Mouse (Mus musculus) ES-CJ7 (cell line): Measurements from ENCODE around the gene Snupn.

ENCODE experiments used
- DNase-seq: peaks from one replicate; pipeline ENCODE4 v3.0.0; 2011; ENCODE audit warnings: low read depth, low spot score

Snupn gene

DNA sequence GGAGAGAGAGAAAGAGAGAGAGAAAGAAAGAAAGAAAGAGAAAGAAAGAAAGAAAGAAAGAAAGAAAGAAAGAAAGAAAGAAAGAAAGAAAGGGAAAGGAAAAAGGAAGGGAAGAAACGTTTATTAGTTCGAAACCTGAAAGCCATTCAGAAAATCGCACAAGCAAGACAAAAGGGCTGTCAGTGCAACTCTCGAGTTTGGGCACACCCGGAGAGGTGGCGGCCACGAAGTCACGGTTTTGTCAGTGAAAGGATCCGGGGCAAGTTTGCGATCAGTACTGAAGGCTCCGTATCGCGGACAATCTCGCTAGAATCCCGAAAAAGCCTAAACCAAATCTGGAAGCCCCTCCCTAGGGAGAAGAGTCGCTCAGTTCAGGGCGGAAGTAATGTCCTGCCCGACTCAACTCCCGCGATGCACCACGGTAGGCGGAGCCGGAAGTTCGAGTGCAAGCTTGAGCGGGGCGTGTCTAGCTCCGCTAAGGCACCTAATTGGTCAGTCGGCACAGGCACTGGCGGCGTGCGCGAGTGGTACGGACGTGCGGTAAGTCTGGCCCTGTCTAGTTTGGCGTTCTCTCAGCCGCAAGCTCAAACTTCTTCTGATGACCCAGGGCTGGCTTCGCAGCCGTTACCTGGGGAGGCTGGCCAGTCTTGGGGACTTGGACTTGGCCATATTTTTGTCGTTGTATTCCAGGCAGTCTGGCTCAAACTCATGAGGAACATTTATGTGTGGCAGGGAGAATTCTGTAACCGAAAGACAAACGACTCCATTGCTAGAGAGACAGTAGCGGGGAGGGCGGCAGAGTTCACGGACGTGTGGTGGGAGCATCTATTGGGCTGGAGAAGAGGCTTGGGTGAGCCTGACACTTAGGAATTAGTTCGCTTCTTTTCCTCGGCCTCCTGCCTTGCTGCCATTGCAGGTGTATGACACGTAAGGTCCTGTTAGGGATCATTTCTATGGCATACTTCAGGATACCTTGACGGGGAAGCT is at the start of gene Snupn:
TSS of gene Snupn (plus strand) at position 465 of the 987 bp plus-strand sequence.
- DNase-seq: peak; percentile 99

DNA sequence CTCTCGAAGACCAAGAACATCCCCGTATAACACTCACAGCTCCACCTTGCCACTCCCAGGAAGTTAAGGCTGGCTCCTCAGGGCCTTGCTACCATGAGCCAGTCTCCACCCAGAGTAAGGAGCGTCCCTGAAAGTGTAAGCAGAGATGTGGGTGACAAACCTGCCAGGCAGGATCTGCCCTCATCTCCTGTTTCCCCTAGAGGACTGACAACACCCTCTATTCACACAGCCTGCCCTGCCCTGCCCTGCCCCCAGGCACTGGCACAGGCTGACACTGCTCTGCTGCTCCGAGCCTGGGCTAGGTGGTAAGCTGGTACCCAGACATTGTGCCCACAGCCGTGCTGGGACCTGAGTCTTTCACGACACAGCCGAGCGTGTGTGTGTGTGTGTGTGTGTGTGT is 49.5 kb upstream of the Snupn start:
- peak; percentile 31 for DNase-seq

DNA sequence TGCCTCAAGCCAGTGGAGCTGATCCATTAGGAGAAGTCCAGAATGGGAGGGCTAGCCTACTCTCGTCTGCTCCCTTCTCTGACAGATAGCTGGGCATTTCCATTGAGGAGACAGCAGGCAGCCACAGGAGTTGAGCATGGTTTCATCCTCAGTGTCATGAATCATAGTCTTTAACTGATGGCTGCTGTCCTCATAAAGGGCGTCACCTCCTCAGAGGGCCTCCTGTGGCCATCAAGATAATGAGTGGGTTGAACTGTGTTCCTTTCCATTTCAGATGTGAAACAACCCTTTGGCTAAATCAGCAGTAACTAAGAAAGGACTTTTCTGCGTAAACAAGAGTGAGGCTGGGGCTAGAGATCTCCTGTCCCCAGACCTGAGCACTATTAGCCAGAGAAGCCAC is 47.0 kb upstream of the Snupn start:
- no peak for DNase-seq

DNA sequence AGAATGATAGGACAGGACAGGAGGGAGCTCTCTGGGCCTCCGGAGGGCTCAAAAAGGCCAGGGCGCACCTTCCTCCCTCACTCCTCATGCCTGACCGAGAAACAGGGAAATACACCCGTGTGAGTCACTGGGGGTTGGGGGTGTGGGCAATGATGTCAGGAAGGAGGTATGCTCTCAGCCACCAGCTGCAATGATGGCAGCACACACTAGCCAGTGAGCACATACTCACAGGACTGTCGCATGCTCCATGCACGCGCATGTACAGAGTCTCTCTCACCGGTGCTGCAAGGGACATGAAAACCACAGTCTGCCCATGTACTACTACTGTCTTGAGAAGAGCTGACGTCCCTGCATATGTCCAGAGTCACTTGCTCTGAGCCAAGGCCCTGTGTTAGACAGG is 43.1 kb upstream of the Snupn start:
- DNase-seq: no peak

DNA sequence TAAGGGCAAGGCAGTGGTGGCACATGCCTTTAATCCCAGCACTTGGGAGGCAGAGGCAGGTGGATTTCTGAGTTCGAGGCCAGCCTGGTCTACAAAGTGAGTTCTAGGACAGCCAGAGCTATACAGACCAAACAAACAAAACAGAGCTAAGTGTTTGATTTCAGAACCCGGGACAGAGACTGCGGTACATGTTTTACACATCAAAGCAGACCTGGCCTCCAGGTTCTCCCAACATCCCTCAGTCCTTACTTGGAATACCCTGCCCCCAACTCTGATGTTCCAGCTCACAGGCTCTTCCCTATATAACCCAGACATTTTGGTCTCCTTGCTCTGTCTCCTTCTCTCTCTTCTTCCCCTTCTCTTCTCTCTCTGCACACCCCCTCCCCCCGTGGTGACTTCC is 40.7 kb upstream of the Snupn start:
- DNase-seq: peak; percentile 80

DNA sequence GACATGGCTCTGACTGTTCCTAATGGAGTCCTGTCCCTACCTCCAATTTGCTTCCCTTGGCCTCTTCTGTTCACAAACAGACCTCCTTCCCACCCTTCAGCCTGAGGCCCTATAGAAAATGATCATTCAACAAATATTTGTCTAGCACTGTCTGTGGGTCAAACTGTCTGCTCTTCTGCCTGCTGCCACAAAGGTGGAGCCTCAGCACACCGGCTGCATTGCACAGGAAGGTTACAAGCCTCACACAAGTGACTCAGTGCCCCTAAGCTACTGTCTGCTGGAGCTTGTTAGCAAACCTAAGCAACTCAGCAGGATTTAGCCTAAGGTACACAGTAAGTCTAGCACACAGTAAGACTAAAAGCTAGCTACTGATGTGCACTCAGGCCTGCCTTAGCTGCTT is 39.7 kb upstream of the Snupn start:
- no peak for DNase-seq

DNA sequence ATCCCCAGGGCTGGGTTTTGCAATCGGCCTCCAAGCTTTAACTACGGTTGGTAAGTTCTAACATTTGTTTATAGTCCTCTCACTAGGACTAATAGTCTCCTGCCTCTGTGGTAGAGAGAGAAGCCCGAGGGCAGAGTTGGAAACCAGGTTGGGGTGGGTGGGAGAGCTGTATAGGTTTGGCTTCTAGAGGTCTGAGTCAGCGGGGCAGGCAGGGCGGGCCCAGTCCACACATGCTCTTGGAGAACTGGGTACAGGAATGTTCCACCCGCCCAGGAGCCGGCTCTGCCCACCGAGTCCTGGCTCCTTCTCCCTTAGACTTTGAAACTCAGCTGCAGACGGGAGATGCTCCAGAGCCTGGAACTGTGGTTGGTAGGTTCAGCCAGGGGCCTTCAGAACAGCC is 36.7 kb upstream of the Snupn start:
- no peak for DNase-seq

DNA sequence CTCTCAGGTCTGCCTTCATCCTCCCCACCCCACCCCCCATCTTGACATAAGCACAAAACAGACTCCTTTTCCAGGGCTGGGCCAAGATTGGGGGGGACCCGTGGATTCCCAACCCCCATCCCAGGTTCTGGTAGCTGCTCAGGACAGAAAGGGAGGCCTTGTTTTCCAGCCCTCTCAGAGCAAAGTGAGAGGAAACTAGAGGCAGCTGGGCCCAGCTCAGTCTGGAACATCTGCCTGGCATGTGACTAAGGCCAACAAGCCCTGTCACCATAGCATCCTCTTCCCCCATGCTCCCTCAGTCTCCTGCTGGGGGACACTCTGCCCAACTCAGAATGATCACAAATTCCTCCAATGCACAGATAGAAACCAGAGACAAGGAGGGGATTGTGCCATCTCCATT is 35.6 kb upstream of the Snupn start:
- no peak for DNase-seq

DNA sequence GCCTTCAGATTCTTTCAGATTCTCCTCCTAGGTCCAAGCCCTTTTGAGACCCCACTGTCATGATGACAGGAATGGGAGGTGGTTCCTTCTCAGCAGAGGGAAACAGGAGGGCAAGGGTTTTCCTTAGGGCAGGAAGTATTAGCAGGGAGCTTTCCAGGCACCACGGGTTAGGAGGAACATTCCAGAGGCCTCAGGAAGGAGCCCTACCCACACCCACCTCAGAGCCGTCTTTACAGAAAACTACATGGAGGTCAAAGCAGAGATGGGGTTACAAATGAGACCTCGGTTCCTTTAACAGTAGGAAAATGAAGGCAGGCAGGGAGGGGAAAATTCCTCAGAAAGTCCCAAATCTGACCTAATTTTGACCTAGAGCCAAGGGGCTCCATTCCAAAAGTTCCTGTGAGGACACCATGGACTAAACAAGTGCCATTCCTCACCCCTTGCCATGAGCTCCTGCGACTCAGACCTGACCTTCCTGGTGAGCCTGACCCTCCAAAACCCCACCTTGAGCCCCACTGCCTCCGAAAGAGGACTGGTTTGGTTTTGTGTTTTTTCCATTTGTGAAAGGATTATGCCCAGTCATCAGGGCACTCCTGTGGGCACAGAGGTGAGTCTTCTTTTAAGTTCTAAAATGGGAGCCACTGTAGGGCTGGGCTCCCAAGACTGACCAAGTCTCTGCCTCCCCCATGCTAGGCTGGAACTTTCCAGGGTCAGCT is 34.8 kb upstream of the Snupn start:
- no peak for DNase-seq

DNA sequence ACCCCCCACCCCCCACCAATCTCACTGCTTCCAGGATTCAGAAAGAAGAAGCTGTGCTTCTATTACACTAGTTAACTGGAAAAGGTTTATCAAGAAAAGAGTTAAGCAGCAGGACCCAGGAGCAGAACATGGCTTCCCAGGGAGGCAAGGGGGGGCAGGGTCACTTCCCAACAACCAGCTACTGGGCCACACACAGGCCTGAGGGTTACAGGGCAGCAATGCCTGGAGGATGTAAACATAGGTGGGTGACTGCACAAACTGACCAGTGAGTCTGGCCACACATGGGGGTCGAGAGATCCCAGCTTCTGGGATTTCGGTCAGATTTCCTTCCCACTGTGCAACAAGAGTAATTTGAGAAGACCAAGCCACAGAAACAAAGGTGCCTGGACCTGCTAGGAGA is 33.5 kb upstream of the Snupn start:
- no peak for DNase-seq

DNA sequence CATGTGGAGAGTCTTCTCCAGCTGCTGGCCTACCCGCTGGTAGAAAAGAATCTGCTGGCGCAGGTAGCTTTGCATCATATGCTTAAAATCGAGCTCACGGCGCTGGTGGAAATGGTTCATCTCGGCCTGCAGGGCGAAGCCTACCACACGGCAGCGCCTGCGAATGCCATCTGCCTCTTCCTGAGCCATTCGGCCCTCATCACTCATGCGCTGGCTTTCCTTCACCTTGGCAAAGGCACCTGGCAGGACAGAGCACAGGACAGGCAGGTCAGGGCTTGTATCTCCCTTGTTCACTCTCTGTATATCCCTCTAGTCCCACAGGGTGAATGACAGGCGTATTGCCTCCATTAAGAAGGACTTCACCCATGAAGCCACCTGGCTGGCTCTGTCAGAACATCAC is 32.2 kb upstream of the Snupn start:
- DNase-seq: no peak

DNA sequence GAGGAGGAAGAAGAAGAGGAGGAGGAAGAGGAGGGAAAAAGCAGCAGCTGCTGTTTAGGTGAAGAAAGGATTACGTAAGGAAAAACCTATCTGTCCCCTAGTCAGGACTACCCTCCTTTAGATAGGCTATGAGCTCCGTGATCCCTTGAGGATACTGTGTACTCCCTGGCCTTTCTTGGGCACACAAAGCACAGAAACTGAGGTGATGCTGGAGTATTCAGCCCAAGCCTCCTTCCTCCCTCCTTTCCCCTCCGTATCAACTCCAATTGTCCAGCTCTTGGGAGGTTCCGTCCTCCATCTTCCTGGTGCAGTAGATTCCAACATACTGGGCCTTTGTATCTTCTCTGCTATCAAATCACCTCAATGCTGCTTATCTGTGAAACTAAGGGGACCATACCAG is 27.9 kb upstream of the Snupn start:
- DNase-seq: no peak

DNA sequence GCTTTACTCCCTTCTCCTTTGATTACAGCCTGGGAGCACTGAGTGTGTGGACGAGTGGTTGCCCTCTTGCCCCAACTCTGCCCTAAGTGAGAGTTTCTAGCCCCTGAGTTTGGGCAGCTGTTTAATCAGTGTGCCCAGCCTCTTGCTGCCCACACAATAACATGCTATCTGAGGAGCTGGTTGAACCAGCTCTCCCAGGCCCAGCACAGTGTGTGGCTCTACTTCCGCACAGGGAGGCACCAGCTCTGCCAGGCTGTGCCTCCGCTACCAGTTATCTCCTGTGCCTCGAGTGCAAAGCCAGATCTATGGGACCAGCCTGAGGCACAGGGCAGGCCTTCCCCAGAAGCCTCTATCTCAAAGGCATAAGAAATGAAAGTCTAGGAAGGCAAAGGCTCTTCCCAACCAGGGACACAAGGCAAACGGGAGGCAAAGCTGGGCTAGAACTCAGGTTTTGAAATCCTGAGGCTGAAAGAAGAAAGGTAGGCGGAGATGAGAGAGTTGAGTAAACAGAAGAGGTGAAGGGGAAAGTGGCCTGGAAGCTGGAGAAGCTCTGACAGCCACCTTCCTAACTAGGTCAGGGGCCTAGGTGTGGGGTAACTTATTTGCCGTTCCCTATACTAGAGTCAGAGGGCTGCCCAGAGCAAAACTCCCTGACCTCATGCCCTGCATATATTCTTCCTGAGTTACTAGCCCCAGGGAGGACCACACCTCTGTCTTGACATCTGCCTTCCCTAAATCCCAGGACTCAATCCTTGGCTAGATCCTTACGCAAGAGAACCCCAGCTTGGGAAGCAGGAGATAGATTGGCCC is 26.6 kb upstream of the Snupn start:
- DNase-seq: no peak

DNA sequence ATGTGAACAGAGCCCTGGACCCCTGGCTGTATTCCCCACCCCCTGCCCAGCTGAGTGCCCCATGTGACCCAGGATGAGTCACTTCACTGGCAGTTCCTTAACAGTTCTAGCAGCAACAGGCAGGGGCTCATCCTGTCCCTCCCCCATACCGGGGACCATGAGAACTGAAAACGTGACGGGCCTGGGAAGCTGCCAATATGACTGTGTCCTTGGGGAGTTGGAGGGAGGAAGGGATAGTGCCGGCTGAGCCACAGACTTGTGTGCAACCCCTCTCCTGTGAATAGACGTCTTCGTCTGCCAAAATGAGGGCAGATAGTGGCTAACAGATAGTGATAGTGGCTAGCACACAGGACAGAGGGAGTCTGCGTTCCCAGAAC is 26.0 kb upstream of the Snupn start:
- no peak for DNase-seq

DNA sequence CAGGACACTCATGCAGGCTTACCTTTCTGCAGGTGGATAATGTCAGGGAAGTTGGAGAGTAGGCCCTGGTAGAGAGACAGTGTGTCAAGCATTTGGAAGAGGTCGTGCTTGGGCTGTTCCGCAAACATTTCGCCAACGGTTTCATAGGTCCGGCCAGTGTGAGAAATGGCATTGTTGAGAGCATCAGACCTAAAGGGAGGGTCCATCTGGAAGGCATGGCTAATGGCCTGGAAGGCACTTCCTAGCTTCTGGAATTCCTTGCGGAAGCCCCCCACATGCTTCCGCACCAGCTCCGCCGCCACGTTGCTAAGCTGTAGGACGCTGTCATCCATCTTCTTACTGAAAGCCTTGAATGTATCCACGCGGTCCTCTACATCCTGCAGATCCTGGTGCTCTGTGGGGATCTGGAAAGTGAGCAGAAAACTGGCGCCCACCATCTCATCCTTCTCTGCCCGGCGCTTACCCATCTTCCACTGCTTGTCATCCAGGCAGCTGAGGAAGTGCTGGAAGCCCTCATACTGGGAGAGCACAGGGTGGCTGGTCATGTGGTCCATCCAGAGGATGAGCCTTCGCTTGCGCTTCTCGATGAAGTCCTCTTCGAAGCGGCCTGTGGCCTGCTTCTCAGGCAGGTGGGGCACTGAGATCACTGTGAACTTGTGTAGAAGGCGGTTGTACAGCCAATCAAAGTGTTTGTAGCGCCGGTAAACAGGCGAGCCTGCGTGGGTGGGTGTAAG is 25.2 kb upstream of the Snupn start:
- no peak for DNase-seq

DNA sequence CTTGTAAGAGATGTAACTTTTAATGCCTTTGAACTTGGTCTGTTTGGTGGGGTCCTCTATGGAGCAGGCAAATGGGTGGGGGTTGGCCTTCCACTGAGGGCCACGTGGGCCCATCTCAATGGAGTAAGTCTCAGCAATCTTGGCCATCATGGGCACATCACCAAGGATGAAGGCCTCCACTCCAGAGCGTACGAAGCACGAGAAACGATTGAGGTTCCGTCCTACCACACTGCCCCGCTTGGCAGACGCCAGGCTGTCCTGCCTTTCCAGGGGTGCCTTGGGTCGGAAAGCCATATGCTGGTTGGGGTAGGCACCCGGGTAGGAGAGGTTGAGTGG is 24.7 kb upstream of the Snupn start:
- DNase-seq: no peak

DNA sequence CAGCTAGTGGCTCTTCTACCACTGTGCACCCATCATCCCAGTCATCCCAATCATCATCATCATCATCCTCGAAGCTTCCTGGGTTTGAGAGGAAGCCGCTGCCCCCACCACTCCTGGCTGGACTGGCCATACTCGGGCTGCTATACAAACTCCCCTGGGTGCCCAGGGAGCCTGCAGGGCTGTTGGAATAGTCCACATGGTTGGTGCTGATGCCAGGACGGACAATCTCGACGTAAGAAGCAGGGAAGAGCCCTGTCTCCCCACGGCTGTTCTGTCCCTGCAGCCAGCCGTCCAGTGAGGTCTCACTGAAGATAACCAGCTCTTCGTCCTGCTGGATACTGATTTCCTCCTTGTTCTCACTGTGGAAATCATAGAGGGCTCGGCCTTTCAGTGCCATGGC is 24.3 kb upstream of the Snupn start:
- no peak for DNase-seq

DNA sequence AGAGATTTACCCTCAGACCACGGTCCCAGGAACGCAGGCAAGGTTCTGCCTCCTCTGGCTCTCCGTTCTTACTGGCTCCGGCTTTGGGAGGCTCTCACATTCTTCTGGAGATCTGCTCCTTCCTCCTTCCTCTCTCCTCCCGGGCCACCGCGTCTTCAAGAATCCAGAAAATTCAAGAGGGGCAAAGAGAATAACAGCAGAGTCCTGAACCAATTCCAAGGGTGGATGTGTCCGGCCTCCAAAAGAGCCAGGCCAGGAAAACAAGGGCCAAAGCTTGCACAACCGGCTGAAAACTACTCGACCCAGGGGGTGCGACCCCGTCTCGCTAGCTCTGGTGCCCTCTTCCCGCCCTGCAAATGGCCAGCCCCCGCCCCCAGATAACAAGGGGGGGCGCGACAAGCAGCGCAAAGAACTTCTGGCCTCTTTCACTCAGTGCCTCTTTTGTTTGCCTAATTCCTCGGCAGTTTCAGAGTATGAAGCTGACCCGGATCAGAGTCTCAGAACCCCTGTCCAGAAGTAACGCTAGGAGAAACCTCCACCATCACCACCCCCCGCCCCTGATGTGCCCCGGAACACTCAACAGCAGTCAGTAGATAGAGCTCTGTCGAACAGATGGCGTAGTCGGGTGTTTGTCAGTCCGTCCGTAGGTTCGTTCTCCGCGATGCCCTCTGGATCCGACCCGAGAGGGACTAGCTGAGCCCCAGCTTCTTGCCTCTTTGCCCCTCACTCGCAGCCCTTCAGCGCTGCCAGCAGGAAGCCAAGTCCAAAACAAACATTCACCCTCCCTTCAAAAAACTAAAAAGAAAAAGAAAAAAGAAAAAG is 23.3 kb upstream of the Snupn start:
- DNase-seq: no peak

DNA sequence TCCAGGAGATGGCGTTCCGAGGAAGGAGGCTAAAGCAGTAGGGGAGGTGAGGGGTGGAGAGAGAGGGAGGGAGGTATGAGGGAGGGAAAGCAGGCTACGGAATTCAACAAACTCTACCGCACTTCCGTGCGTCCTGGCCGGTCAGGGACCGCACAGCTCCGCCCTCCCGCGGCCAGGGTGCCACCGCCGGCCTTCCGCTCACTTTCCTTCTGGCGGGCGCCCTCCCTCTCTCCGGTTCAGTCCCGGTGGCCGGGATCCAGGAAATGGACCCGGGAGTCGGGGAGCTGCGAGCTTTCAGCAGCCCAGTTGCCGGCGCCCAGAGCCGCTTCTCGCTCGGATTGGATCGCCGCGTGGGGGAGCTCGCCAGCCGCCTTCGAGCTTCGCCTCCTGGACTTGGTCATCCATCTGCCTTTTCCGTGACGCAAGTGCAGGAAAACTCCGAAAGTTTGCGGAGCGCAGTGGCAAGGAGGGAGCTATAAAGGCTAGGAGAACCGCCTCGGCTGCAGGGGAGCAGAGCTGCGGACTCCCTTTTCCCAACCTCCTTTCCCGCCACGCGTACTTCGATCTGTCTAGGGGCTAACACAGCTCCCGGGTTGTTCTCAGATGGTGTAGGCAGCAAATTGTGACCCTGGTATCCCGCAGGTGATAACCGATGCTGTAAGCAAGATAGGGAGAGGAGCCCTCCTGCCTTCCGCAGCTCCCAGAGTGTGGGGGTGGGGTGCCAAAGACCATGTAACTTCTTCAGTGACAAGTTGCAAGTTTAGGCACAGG is 22.5 kb upstream of the Snupn start, which contains the start of gene Snx33:
TSS of gene Snx33 (minus strand) at position 331 of the 771 bp plus-strand sequence.
- peak; percentile 71 for DNase-seq

DNA sequence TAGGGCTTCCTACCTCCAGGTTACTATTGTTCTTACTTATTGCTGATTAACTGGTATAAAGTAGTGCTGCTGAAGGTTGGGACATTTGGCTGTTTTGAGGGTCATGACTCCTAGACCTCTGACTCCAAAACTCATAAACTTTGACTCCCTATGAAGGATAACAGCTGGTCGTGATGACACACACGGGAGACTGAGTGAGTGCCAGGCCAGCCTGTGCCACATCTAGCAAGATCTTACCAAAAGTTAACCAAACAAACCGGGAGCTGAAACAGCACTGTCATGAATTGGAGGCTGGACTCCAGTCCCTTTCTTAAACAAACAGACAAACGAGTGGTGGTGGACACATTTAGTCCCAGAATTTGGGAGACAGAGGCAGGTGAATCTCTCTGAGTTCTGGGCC is 21.2 kb upstream of the Snupn start:
- DNase-seq: no peak
